Mouse (Mus musculus) spleen, adult 2 months (tissue): ENCODE measurements at regions not wholly inside any gene's neighbourhood (a gene's known extent, or its start where the extent isn't known, plus 50 kb on each side); places are given as distances from the start of the nearest gene placed in this dataset.

ENCODE experiments used
- CTCF ChIP-seq: fragments of 200-500 bp; IDR thresholded peaks from 2 replicates; pipeline ENCODE4 v1.5.1; 2011; ENCODE audit warnings: mild to moderate bottlenecking, inconsistent platforms; ENCODE audit not compliant: insufficient read depth, insufficient read length, insufficient replicate concordance; ENCODE audit errors: extremely low read depth
- POLR2A ChIP-seq: fragments of 200-500 bp; IDR thresholded peaks from 2 replicates; pipeline ENCODE4 v1.6.1; 2011; ENCODE audit warnings: low read depth, low read length, inconsistent platforms

GRCm38 (mm10) chr4:35359376-35359775 is 133.4 kb upstream of the C9orf72 start:
- TF ChIP-seq POLR2A (no peak), CTCF (no peak)
